Mouse (Mus musculus) heart, adult 2 months (tissue): ENCODE results near the gene Vash2.

Source experiments
- CTCF ChIP-seq: fragments of 200-600 bp; IDR thresholded peaks from 2 replicates; pipeline ENCODE4 v1.8.1; 2022; ENCODE audit warnings: antibody characterized with exemption, mild to moderate bottlenecking, moderate library complexity
- EP300 ChIP-seq: fragments of 200-500 bp; IDR thresholded peaks from 2 replicates; pipeline ENCODE4 v1.6.1; 2011; ENCODE audit warnings: low read depth, low read length, control low read depth; ENCODE audit not compliant: insufficient read depth
- POLR2A ChIP-seq: fragments of 200-500 bp; IDR thresholded peaks from 2 replicates; pipeline ENCODE4 v1.6.1; 2011; ENCODE audit warnings: mild to moderate bottlenecking, low read depth, low read length, control low read depth; ENCODE audit not compliant: insufficient read depth

DNA sequence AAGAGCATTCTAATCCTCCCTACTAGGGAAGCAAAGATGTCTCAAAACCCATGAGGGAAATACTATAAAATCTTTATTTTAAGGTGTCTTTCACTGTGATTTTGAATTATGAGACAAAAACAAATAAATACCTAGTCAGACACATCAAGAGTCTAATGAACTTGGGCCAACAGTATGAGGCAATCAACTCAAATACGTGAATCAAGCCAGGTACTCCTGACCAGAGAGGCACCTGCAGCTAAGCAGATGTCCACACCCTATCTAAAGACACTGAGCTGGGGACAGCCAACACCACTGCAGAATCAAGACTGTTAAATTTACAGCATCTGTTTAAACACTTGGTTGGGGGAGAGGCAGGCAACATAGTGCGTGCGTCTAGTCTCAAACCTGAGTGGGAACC, 75.0 kb downstream of the Vash2 start:
- no peak for TF ChIP-seq CTCF
- TF ChIP-seq POLR2A, result no peak
- TF ChIP-seq EP300, result no peak
